Mouse (Mus musculus): ENCODE measurements around the gene Foxi1. TPM values are rescaled to one million over a fixed set of nuclear protein-coding genes. Genes with fewer than 3 reads are reported as not detected.

Foxi1 gene
- total and polyA plus RNA-seq, 3 experiments, result not detected

- dilution Hi-C loops (cut with MboI; ENCODE audit: extremely low pct_ligation_motif_present, extremely low pct_unique_long_range_greater_than_20kb, low sequenced_read_pairs), result no loop called here
- Histone ChIP-seq H3K27ac (ENCODE audit: insufficient read depth, low read depth) (no peak overlapping the region), H3K9ac (ENCODE audit: insufficient read depth, low read depth) (no peak overlapping the region), H3K27me3 (replicated peaks) (peaks cover 4% of the 10 kb centered on the region), H3K79me2 (replicated peaks; ENCODE audit: control insufficient read depth, extremely low read depth, insufficient read depth, poor library complexity, severe bottlenecking) (no peaks in the 10 kb centered on the region), H3K36me3 (replicated peaks in 1 of 2; ENCODE audit: control insufficient read depth in 1 of 2, insufficient read depth in 1 of 2, low read length in 1 of 2) (no peaks in the 10 kb centered on the region), H3K9me3 (replicated peaks; ENCODE audit: low read length) (no peaks in the 10 kb centered on the region), H3K4me3 (replicated peaks in 1 of 3; ENCODE audit: low read depth in 2 of 3, low read length in 2 of 3, poor library complexity in 1 of 3) (no peak overlapping the region), H3K4me2 (ENCODE audit: insufficient read depth, low read depth, poor library complexity, severe bottlenecking) (no peak overlapping the region), H3K4me1 (ENCODE audit: control insufficient read depth in 1 of 2, insufficient read depth in 2 of 2) (peaks cover 8 to 10% of the 10 kb centered on the region in 2 experiments)
- in situ Hi-C loops (cut with MboI; ENCODE audit: low pct_ligation_motif_present, low pct_unique_long_range_greater_than_20kb, low sequenced_read_pairs), result loop anchor here (5.0 to 25.0 kb wide), 2 partner anchors 50 to 240 kb away; partner anchors contain the start of gene Kcnmb1
- DNase-seq (ENCODE audit: extremely low read depth), result no peak
- TF ChIP-seq MAX (IDR thresholded peaks at IDR 0.05; ENCODE audit: low read length), result no peak
- no peak for TF ChIP-seq PAX5 (IDR thresholded peaks at IDR 0.05; ENCODE audit: low read length)
- TF ChIP-seq MAZ (IDR thresholded peaks at IDR 0.05; ENCODE audit: low read depth, low read length), result no peak
- no peak for TF ChIP-seq MEF2A (IDR thresholded peaks at IDR 0.05; ENCODE audit: borderline replicate concordance, low read depth, low read length)
- TF ChIP-seq TCF12 (IDR thresholded peaks at IDR 0.05; ENCODE audit: low read depth, low read length), result no peak
- TF ChIP-seq NELFE (IDR thresholded peaks at IDR 0.05; ENCODE audit: low read depth, low read length), result no peak
- no peak for TF ChIP-seq JUN (IDR thresholded peaks at IDR 0.05; ENCODE audit: insufficient read depth, low read depth, low read length)
- TF ChIP-seq JUND (conservative IDR thresholded peaks at IDR 0.05; ENCODE audit: low read depth, low read length), result no peak
- TF ChIP-seq RCOR1 (conservative IDR thresholded peaks at IDR 0.05; ENCODE audit: low read depth, low read length), result no peak
- no peak for TF ChIP-seq CHD2 (IDR thresholded peaks at IDR 0.05; ENCODE audit: low read length)
- no peak for TF ChIP-seq CHD1 (IDR thresholded peaks at IDR 0.05; ENCODE audit: low read depth, low read length)
- TF ChIP-seq POLR2A (IDR thresholded peaks at IDR 0.05; ENCODE audit: low read depth, low read length), result no peak
- no peak for TF ChIP-seq MYC (IDR thresholded peaks at IDR 0.05; ENCODE audit: low read depth, low read length)
- TF ChIP-seq RAD21 (IDR thresholded peaks at IDR 0.05; ENCODE audit: low read depth, low read length), result no peak
- TF ChIP-seq MAFK (IDR thresholded peaks at IDR 0.05; ENCODE audit: insufficient replicate concordance, low read length), result no peak
Measured at GRCm38 (mm10) chr11:34202769-34203168, 5.1 kb downstream of the Foxi1 start.

DNA sequence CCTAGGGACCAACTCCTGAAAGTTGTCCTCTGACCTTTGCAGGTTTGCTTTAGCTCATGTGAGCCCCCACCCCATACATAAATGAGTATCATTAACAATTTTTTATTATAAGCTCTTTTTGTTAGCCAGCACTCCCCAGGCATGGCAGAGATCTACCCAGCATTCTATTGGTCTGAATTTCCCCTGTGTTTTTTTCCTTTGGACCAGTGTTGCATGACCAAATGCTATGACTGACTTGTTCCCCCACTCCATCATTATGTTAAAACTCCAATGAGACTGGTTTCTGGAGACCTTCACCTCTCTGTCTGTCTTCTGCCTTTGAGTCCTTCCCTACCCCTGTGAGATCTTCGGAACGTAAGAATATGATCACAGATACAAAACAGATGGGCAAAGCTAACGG, 12.7 kb downstream of the Foxi1 start:
- dilution Hi-C loops (cut with MboI; ENCODE audit: extremely low pct_ligation_motif_present, extremely low pct_unique_long_range_greater_than_20kb, low sequenced_read_pairs) (no loop called here), in situ Hi-C loops (cut with MboI; ENCODE audit: low pct_ligation_motif_present, low pct_unique_long_range_greater_than_20kb, low sequenced_read_pairs) (no loop called here)
- H3K9ac ChIP-seq (ENCODE audit: insufficient read depth, low read depth), result 0 out of 2 replicates have a peak overlapping the region, but pooled peaks have one; percentile 15
- peak overlapping the region; percentile 65; the same call in 1 of the 2 replicates for H3K27ac ChIP-seq (ENCODE audit: insufficient read depth, low read depth)
- peaks cover 20 to 47% of the 10 kb centered on the region in 2 experiments for H3K4me1 ChIP-seq (ENCODE audit: control insufficient read depth in 1 of 2, insufficient read depth in 2 of 2)
- DNase-seq (ENCODE audit: extremely low read depth), result peak; percentile 61
- peak overlapping the region; percentile 97 for H3K4me2 ChIP-seq (ENCODE audit: insufficient read depth, low read depth, poor library complexity, severe bottlenecking)
- H3K79me2 ChIP-seq (replicated peaks; ENCODE audit: control insufficient read depth, extremely low read depth, insufficient read depth, poor library complexity, severe bottlenecking), result no peaks in the 10 kb centered on the region
- no peaks in the 10 kb centered on the region for H3K36me3 ChIP-seq (replicated peaks in 1 of 2; ENCODE audit: control insufficient read depth in 1 of 2, insufficient read depth in 1 of 2, low read length in 1 of 2)
- H3K9me3 ChIP-seq (replicated peaks; ENCODE audit: low read length), result no peaks in the 10 kb centered on the region
- H3K4me3 ChIP-seq (replicated peaks in 1 of 3; ENCODE audit: low read depth in 2 of 3, low read length in 2 of 3, poor library complexity in 1 of 3), result peak overlapping the region in 1 of 3 experiments; percentile 13
- TF ChIP-seq MAZ (IDR thresholded peaks at IDR 0.05; ENCODE audit: low read depth, low read length), result no peak
- peak; percentile 77 for TF ChIP-seq ZNF384 (IDR thresholded peaks at IDR 0.05; ENCODE audit: low read depth, low read length)
- 0 out of 2 replicates have a peak, but pooled peaks have one; percentile 9 for TF ChIP-seq TCF12 (IDR thresholded peaks at IDR 0.05; ENCODE audit: low read depth, low read length)
- no peak for TF ChIP-seq CHD1 (IDR thresholded peaks at IDR 0.05; ENCODE audit: low read depth, low read length)
- 0 out of 2 replicates have a peak, but pooled peaks have one; percentile 11 for TF ChIP-seq BHLHE40 (IDR thresholded peaks at IDR 0.05; ENCODE audit: low read depth, low read length)
- TF ChIP-seq MYC (IDR thresholded peaks at IDR 0.05; ENCODE audit: low read depth, low read length), result 0 out of 2 replicates have a peak, but pooled peaks have one; percentile 14
- no peak for TF ChIP-seq JUND (conservative IDR thresholded peaks at IDR 0.05; ENCODE audit: low read depth, low read length)
- TF ChIP-seq EP300 (IDR thresholded peaks at IDR 0.05; ENCODE audit: low read length), result peak; percentile 49; the same call in 1 of the 2 replicates
- no peaks in the 10 kb centered on the region for H3K27me3 ChIP-seq (replicated peaks)
